Mouse (Mus musculus) liver, embryonic 11.5 days (tissue): ENCODE data around the gene Fbxl21. TPM values are rescaled to one million over a fixed set of nuclear protein-coding genes. Genes with fewer than 3 reads are reported as not detected.
A peak's percentile ranks its signal among the peaks of the same experiment; 100 is the strongest.

Experiments used
- ATAC-seq: fragments of 200-750 bp; cut with Nextera tagmentation; replicated peaks from 2 replicates; pipeline ENCODE4 v1.8.0; 2017; ENCODE audit warnings: moderate number of reproducible peaks, mild to moderate bottlenecking, moderate TSS enrichment, moderate library complexity; ENCODE audit not compliant: low FRiP score
- DNase-seq: peaks from one replicate; pipeline ENCODE4 v3.0.0-alpha.2; 2017; ENCODE audit warnings: low spot score
- H3K27ac ChIP-seq: fragments of 300-500 bp; sonication (generic); 2 replicates; pipeline ENCODE4 v1.5.1; 2014; ENCODE audit warnings: mild to moderate bottlenecking, low read depth, low read length, control low read depth
- H3K27me3 ChIP-seq: fragments of 300-500 bp; sonication (generic); replicated peaks from 2 replicates; pipeline ENCODE4 v1.6.1; 2014; ENCODE audit warnings: low read length, mixed read lengths; ENCODE audit not compliant: control insufficient read depth, insufficient read depth
- H3K36me3 ChIP-seq: fragments of 300-500 bp; sonication (generic); 2 replicates; pipeline ENCODE4 v1.6.1; 2014; ENCODE audit warnings: mild to moderate bottlenecking, low read length, moderate library complexity, mixed read lengths; ENCODE audit not compliant: control insufficient read depth, insufficient read depth
- H3K4me1 ChIP-seq: fragments of 300-500 bp; sonication (generic); replicated peaks from 2 replicates; pipeline ENCODE4 v1.6.1; 2014; ENCODE audit warnings: low read length, mixed read lengths; ENCODE audit not compliant: control insufficient read depth, insufficient read depth
- H3K4me2 ChIP-seq: fragments of 300-500 bp; sonication (generic); 2 replicates; pipeline ENCODE4 v1.6.1; 2014; ENCODE audit warnings: mild to moderate bottlenecking, control low read depth, moderate library complexity
- H3K4me3 ChIP-seq: fragments of 300-500 bp; sonication (generic); 2 replicates; pipeline ENCODE4 v1.5.1; 2014; ENCODE audit warnings: low read depth, low read length, control low read depth
- H3K9ac ChIP-seq: fragments of 300-500 bp; sonication (generic); 2 replicates; pipeline ENCODE4 v1.6.1; 2014; ENCODE audit warnings: low read depth, low read length, control low read depth
- H3K9me3 ChIP-seq: fragments of 300-500 bp; sonication (generic); 2 replicates; pipeline ENCODE4 v1.6.1; 2016; ENCODE audit warnings: low read length, inconsistent platforms, mixed read lengths; ENCODE audit not compliant: control insufficient read depth
- WGBS: fragments of 180-500 bp; shearing (Covaris S2); extraction: QIAGEN DNeasy Blood & Tissue Kit; methylation state at CpG from one replicate; pipeline ENCODE4 v1.1.7; 2014; 5-methylcytosine and 5-hydroxymethylcytosine counted together
- polyA plus RNA-seq: library from polyadenylated mRNA; unstranded; fragments of >200 nt; fragmentation: Nextera tagmentation; extraction: Ambion mirVana; gene quantifications from 2 replicates; pipeline ENCODE4 v1.2.1, GENCODE M21; 2014

Gene Fbxl21
- polyA plus RNA-seq, 1 experiment from 2014 or later = 1.3 TPM

DNA sequence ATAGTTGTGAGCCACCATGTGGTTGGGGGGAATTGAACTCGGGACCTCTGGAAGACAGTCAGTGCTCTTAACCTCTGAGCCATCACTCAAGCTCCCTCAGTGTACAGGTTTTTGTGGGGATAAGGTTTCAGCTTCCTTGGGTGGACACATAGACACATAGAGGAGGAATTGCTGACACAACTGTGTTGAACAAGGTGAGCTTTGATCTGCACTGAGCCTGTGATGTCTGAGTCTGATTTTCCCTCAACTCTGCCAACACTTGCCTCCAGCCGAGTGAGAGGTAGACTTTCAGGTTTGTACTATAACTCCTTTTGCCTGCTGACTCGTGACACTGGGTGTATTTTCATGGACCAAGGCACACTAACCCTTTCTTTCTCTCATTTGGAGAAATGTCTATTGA is 34.4 kb downstream of the Fbxl21 start:
- Histone ChIP-seq H3K4me1 (no peaks in the 10 kb centered on the region), H3K27me3 (no peaks in the 10 kb centered on the region), H3K9ac (no peak overlapping the region), H3K36me3 (no peaks in the 10 kb centered on the region), H3K4me2 (no peak overlapping the region), H3K4me3 (no peak overlapping the region), H3K9me3 (no peaks in the 10 kb centered on the region), H3K27ac (no peak overlapping the region)
- WGBS = 62% methylated on average over 3 of the region's 3 CpGs
- no peak for ATAC-seq
- DNase-seq = no peak

DNA sequence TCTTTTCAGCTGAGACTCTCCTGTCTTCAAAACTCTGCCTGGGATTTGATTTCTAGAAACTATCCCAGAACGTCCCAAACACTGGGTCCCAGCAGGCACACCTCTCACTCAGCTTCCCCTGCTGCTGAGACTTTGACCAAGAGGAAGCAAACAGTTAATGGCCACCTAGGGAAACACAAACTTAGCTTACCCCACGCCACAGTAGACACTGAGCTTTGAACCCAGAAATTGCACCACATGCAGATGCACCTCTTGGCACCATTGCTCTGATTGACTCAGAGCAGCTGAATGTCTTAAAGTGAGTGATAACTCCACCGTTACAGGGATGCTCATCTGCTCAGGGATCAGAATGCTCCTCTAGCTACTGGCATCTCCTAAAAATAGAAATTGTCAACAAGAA is 36.5 kb downstream of the Fbxl21 start:
- 29% methylated on average over 3 of the region's 3 CpGs for WGBS
- H3K27me3 ChIP-seq = no peaks in the 10 kb centered on the region
- ATAC-seq (no peak), DNase-seq (no peak)
- no peaks in the 10 kb centered on the region for H3K9me3 ChIP-seq
- no peaks in the 10 kb centered on the region for H3K4me1 ChIP-seq
- H3K4me2 ChIP-seq = no peak overlapping the region
- H3K27ac ChIP-seq = no peak overlapping the region
- H3K9ac ChIP-seq = no peak overlapping the region
- no peak overlapping the region for H3K4me3 ChIP-seq
- no peaks in the 10 kb centered on the region for H3K36me3 ChIP-seq

DNA sequence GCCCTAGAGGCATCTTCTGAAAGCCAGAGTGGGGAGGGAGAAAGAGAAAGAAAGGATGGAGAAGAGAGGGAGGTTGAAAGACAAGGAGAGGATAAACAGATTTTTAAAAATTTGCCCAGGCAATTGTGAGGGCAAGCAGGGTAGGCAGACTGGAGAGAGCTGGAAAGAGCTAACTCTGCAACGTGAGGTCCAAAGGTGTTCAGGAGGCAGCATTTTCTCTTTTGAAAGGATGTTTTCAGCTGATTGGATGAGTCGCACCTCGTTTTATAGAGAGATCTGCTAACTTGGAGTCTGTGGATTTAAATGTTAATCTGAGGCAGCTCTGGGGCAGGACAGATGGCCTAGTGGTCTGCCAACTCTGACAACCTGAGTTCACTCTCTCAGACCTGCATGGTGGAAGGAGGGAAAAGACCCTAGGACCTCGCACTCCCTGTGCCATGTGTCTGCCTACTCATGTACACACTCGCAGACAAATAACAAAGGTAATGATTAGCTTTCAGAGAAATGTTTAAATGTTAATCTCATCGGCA is 37.6 kb downstream of the Fbxl21 start:
- H3K9me3 ChIP-seq = no peaks in the 10 kb centered on the region
- no peak for DNase-seq
- 78% methylated on average over 6 of the region's 6 CpGs for WGBS
- H3K36me3 ChIP-seq = no peaks in the 10 kb centered on the region
- no peaks in the 10 kb centered on the region for H3K27me3 ChIP-seq
- H3K27ac ChIP-seq = no peak overlapping the region
- no peak overlapping the region for H3K4me3 ChIP-seq
- H3K4me1 ChIP-seq = no peaks in the 10 kb centered on the region
- no peak overlapping the region for H3K4me2 ChIP-seq
- H3K9ac ChIP-seq = no peak overlapping the region
- ATAC-seq = no peak

DNA sequence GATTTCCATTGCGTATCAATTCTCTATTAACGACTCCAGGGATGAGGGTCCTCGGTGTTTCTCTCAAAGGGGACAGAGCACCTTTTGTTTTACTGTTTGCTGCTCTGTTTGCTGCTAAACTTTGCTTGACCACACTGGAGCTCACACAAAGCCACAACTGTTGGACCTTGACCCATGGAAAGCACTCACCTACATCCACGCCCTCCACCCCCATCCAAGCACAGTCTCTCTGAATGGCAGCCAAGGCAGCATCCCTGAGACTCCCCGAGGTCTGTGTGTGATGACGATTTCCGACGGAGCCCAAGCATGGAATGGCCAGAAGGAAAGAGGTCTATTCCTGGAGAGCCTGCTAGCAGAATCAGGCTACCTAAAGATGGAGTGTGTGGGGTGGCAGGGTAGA is 38.9 kb downstream of the Fbxl21 start:
- no peak overlapping the region for H3K4me3 ChIP-seq
- no peaks in the 10 kb centered on the region for H3K27me3 ChIP-seq
- ATAC-seq (no peak), DNase-seq (no peak)
- H3K27ac ChIP-seq = no peak overlapping the region
- no peaks in the 10 kb centered on the region for H3K4me1 ChIP-seq
- no peaks in the 10 kb centered on the region for H3K9me3 ChIP-seq
- H3K9ac ChIP-seq = no peak overlapping the region
- 74% methylated on average over 8 of the region's 8 CpGs for WGBS
- H3K36me3 ChIP-seq = no peaks in the 10 kb centered on the region
- no peak overlapping the region for H3K4me2 ChIP-seq

DNA sequence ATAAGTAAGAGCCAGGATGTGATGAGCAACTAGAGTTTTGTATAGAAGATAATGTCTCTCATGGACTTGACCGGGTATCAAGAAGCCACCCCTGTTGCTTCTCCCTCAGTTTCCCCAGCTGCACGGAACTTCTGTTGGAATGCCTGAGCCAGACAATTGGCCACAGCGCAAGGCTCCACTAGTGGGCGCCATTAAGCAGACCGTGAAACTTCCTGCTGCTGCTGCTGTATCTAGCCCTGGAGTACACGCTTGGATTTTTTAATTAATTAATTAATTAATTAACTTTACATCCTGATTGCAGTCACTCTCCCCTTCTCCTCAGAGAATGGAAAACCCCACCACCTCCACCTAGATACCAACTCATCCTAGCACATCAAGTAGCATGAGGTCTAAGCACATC is 40.8 kb downstream of the Fbxl21 start:
- no peak overlapping the region for H3K4me3 ChIP-seq
- no peak overlapping the region for H3K9ac ChIP-seq
- H3K27ac ChIP-seq = no peak overlapping the region
- H3K9me3 ChIP-seq = no peaks in the 10 kb centered on the region
- 23% methylated on average over 6 of the region's 6 CpGs for WGBS
- ATAC-seq (no peak), DNase-seq (no peak)
- no peaks in the 10 kb centered on the region for H3K27me3 ChIP-seq
- H3K36me3 ChIP-seq = no peaks in the 10 kb centered on the region
- no peaks in the 10 kb centered on the region for H3K4me1 ChIP-seq
- H3K4me2 ChIP-seq = no peak overlapping the region

DNA sequence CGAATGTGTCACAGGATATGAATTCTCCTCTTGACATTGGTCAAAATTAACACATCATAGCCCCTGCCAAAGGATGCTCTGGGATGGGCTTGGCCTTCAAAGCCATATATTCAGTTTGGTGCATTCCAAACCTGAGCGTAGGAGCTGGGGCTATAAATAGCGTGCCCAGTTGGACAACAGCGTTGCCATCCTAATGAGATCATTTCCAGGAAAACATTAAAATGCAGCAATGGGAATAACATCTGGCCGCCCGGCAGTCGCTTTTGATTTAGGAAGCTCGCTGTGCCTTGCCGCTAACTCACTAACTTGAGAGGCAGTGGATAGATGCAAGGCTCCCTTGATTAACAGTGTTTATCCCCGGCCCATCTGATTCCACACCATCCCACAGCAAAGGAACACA is 44.1 kb downstream of the Fbxl21 start:
- 81% methylated on average over 10 of the region's 10 CpGs for WGBS
- H3K36me3 ChIP-seq = no peaks in the 10 kb centered on the region
- no peak overlapping the region for H3K4me2 ChIP-seq
- H3K4me3 ChIP-seq = no peak overlapping the region
- no peaks in the 10 kb centered on the region for H3K4me1 ChIP-seq
- no peaks in the 10 kb centered on the region for H3K9me3 ChIP-seq
- no peak for DNase-seq
- no peak overlapping the region for H3K27ac ChIP-seq
- H3K9ac ChIP-seq = no peak overlapping the region
- no peaks in the 10 kb centered on the region for H3K27me3 ChIP-seq
- ATAC-seq = no peak

DNA sequence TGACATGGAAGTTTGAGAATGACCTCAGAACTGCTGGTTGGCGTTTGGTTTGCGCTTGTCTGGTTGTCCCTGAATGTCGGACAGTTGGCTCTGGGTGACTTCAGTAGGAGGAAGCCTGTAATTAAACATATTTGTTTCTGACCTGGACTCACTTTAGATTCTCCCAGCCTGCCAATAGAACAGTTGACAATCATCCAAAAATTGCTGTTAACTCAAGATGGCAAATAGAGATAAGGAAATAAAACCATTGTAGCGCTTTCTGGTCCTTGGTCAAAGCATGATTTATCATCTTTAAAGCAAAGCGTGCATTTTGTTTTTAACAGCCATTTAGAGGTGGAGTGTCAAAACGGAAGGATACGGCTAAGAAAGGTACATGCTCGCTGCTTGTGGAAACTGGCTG is 49.4 kb downstream of the Fbxl21 start:
- no peaks in the 10 kb centered on the region for H3K9me3 ChIP-seq
- DNase-seq (no peak), ATAC-seq (no peak)
- 82% methylated on average over 8 of the region's 8 CpGs for WGBS
- no peak overlapping the region for H3K4me3 ChIP-seq
- no peaks in the 10 kb centered on the region for H3K27me3 ChIP-seq
- no peak overlapping the region for H3K4me2 ChIP-seq
- no peaks in the 10 kb centered on the region for H3K36me3 ChIP-seq
- no peaks in the 10 kb centered on the region; the same call in 1 of the 2 replicates for H3K4me1 ChIP-seq
- H3K27ac ChIP-seq = no peak overlapping the region
- no peak overlapping the region for H3K9ac ChIP-seq

DNA sequence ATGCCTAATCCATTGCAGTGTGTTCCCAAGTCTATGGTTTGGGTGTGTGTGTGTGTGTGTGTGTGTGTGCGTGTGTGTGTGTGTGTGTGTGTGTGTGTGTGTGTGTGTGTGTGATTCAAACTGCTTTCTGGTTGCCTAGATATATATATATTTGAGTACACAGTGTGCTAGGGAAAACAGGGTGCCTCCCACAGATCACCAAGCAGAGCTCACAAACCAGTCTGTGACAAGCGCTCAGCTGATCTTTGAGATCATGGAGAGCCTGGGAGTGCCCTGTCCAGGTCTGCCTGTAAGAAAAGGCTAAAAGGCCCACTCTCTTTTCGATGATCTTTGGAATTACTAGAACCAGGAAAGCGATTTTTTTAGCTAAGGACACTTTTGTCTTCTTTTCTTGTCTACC is 52.8 kb downstream of the Fbxl21 start:
- no peak overlapping the region for H3K27ac ChIP-seq
- H3K27me3 ChIP-seq = no peaks in the 10 kb centered on the region
- H3K4me2 ChIP-seq = no peak overlapping the region
- WGBS = 69% methylated on average over 4 of the region's 4 CpGs
- H3K4me1 ChIP-seq = no peaks in the 10 kb centered on the region; the same call in 1 of the 2 replicates
- no peak for ATAC-seq
- H3K4me3 ChIP-seq = no peak overlapping the region
- no peak overlapping the region for H3K9ac ChIP-seq
- H3K9me3 ChIP-seq = no peaks in the 10 kb centered on the region
- no peaks in the 10 kb centered on the region for H3K36me3 ChIP-seq
- no peak for DNase-seq

DNA sequence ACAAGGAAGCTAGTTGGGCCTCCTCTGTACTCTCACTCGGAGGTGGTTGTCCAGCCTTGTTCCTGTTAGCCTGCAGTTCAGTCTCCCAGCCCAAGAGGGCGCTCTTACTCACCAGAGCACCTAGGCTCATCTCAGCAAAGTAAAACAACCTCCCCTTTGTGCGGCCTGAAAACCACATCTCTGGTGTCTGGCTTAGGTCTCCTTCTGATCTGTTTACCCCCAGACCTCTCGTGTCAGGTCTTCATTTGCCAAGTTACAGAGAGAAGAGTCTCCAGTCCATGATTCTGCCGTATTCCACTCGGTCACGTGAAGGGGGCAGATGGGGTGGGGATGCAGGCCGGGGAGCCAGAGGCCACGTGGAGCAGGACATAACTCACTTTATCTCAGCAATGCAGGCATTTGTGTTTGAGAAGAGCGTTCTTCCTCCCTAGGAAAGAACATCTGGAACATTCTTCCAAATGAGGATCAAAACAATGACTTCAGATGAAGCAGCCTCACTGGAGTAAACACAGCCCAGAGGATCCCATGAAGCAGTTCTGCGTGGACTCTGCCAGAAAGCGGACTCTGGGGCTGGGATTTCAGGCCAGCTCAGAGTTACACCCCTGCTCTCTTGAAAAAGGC is 53.5 kb downstream of the Fbxl21 start:
- H3K4me3 ChIP-seq = no peak overlapping the region
- 48% methylated on average over 12 of the region's 12 CpGs for WGBS
- H3K9ac ChIP-seq = no peak overlapping the region
- DNase-seq (peak; percentile 57), ATAC-seq (no peak)
- H3K27ac ChIP-seq = no peak overlapping the region
- no peaks in the 10 kb centered on the region; the same call in 1 of the 2 replicates for H3K4me1 ChIP-seq
- no peaks in the 10 kb centered on the region for H3K36me3 ChIP-seq
- H3K27me3 ChIP-seq = no peaks in the 10 kb centered on the region
- no peak overlapping the region for H3K4me2 ChIP-seq
- no peaks in the 10 kb centered on the region for H3K9me3 ChIP-seq
